Mouse (Mus musculus): ENCODE results near the gene Usp46. TPM values are rescaled to one million over a fixed set of nuclear protein-coding genes. Genes with fewer than 3 reads are reported as not detected.

Usp46 gene
- polyA plus RNA-seq (2012; rRNA removed), result 17.1 and 17.9 TPM in 2 replicates

GRCm38 (mm10) chr5:74067831-74068713 is at the start of gene Usp46:
Gene Usp46, minus strand, starts transcription at chr5:74068431.

Other genes starting within 250 kb of the Usp46 start
- 22.1 and 34.2 TPM in 2 replicates for gene Rasl11b, start 126.9 kb upstream of the Usp46 start, polyA plus RNA-seq (2012; rRNA removed)